Mouse (Mus musculus): ENCODE results near the gene Neo1. TPM values are rescaled to one million over a fixed set of nuclear protein-coding genes. Genes with fewer than 3 reads are reported as not detected.

The Neo1 gene
- total and polyA plus RNA-seq, 2 experiments from 2014 or later = 50.4 to 237 TPM

DNA sequence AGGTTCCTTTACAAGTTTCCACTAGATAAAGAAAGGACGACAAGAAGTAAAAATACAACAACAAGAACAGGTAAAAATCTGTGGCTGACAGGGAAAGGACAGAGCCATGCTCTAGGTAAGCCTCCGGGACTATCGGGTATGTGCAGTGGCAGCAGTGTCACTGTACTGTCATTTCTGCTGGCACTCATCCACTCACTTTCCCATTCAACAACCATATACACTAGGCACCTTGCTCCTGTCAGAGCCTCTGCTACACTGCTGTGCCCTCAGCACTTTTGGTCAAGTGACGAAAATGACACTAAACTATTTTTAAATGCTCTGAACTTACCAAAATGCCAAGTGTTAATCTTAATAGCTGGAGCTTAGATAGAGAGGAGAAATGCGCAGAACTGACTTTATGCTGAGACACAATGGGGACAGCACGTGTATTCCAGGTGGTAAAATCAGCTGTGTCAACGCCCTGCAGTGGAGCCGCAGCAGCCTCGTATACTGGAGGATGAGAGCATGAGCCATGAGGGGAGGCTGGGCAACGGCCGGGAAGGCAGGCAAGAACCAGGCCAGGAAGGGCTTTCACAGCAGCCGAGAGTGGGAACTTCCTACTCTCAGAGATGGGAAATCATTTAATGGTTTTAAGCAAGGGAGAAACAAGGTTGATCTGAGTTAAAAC lies 146.3 kb downstream of the Neo1 start:
- ATAC-seq (no peak), DNase-seq (no peak)
- H3K36me3 ChIP-seq (ENCODE audit: insufficient read depth) = peaks cover 50% of the 10 kb centered on the region
- no peaks in the 10 kb centered on the region for H3K9me3 ChIP-seq (ENCODE audit: low read length)
- H3K27ac ChIP-seq (ENCODE audit: low read depth, low read length) = no peak overlapping the region
- WGBS = 90% methylated on average over 12 of the region's 12 CpGs
- H3K9ac ChIP-seq = no peak overlapping the region
- no peaks in the 10 kb centered on the region for H3K27me3 ChIP-seq (ENCODE audit: insufficient read depth, low read length)
- no peak overlapping the region for H3K4me2 ChIP-seq (ENCODE audit: low read depth)
- H3K4me1 ChIP-seq (ENCODE audit: insufficient read depth) = no peaks in the 10 kb centered on the region
- TF ChIP-seq CTCF (IDR thresholded peaks at IDR 0.05; ENCODE audit: low read depth) = no peak
- H3K4me3 ChIP-seq (ENCODE audit: low read depth, low read length) = no peak overlapping the region

DNA sequence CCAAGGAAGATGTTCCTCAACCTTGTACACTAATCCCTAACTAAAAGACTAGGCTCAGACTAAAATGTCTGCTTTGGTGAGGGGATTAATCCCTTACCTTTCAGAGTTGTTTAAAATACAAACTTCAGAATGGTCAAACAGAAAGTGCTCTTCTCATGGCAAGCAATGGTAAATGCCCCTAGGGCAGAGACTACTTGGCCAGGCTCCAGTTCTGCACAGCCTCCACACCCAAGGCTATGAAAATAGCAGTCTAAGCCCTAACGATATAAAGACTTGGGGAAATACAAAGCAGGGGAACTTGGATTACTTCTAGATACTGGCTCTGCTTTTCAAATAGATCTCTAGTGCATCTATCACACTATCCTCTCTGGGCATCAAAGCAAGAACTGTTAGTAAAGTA lies 153.6 kb downstream of the Neo1 start:
- no peak overlapping the region for H3K4me2 ChIP-seq (ENCODE audit: low read depth)
- H3K9ac ChIP-seq = no peak overlapping the region
- no peak for TF ChIP-seq CTCF (IDR thresholded peaks at IDR 0.05; ENCODE audit: low read depth)
- H3K27ac ChIP-seq (ENCODE audit: low read depth, low read length) = no peak overlapping the region
- no peaks in the 10 kb centered on the region for H3K4me1 ChIP-seq (ENCODE audit: insufficient read depth)
- 11% methylated on average over 1 of the region's 1 CpGs for WGBS
- no peaks in the 10 kb centered on the region for H3K27me3 ChIP-seq (ENCODE audit: insufficient read depth, low read length)
- no peak for ATAC-seq
- H3K9me3 ChIP-seq (ENCODE audit: low read length) = no peaks in the 10 kb centered on the region
- no peak for DNase-seq
- H3K36me3 ChIP-seq (ENCODE audit: insufficient read depth) = peaks cover 56% of the 10 kb centered on the region
- H3K4me3 ChIP-seq (ENCODE audit: low read depth, low read length) = no peak overlapping the region

DNA sequence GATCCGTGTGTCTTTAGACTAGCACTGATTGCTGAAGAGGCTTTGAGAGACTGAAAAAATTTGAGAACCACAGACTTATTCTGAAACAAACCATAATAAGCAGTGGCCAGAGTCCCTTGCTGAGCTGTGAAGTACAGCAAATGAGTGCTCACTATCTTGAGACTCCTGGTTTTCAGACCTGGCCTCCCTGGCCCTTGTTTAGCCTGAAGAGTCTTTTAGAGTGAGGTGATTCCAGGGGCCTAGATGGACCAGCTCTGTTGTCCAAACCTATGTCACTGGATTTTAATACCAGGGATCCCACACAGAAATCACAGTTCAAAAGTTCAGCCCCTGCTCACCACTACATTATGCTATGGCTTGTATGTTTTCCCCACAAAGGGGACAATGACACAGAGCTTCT lies 156.4 kb downstream of the Neo1 start:
- TF ChIP-seq CTCF (IDR thresholded peaks at IDR 0.05; ENCODE audit: low read depth) = no peak
- H3K36me3 ChIP-seq (ENCODE audit: insufficient read depth) = peaks cover 64% of the 10 kb centered on the region

DNA sequence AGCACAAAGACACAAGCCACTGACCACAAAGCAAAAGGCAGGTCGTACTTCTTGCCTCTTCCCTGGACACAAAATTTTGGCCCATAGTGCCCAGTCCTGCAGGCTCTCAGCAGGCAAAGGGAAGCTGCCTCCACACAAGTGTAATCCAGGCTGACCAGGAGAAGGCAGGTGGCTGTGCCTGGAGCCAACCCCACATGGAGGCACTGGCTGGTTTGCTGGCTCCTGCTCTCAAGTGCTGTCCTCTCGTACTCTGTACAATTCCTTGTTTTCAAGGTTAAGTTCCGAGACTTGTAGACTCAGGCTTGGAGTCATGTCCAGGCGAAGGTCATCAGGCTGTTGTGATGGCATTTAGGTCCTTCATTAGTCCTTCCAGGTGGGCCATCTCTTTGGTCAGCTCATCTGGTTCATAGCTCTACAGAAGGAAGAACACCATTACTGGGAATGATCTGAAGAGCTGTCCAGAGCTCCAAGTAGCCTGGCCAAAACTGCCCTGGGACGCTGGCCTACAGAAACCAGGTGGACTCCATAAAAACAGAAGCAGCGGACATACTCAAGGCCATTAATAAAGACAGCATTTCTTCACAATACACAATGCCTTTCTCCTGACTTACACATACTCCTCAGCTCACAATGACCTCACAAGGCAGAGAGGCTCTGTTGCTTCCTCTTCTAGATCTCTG lies 159.2 kb downstream of the Neo1 start:
- ATAC-seq = no peak
- no peak for DNase-seq
- H3K36me3 ChIP-seq (ENCODE audit: insufficient read depth) = peaks cover 48% of the 10 kb centered on the region
- H3K4me2 ChIP-seq (ENCODE audit: low read depth) = no peak overlapping the region
- no peaks in the 10 kb centered on the region for H3K4me1 ChIP-seq (ENCODE audit: insufficient read depth)
- H3K9ac ChIP-seq = no peak overlapping the region
- H3K9me3 ChIP-seq (ENCODE audit: low read length) = no peaks in the 10 kb centered on the region
- no peak overlapping the region for H3K27ac ChIP-seq (ENCODE audit: low read depth, low read length)
- TF ChIP-seq CTCF (IDR thresholded peaks at IDR 0.05; ENCODE audit: low read depth) = no peak
- H3K4me3 ChIP-seq (ENCODE audit: low read depth, low read length) = no peak overlapping the region
- H3K27me3 ChIP-seq (ENCODE audit: insufficient read depth, low read length) = no peaks in the 10 kb centered on the region
- WGBS = 94% methylated on average over 6 of the region's 6 CpGs

More for the DNA sequence above, 156.4 kb downstream of the Neo1 start:
- Histone ChIP-seq H3K4me1 (ENCODE audit: insufficient read depth) (no peaks in the 10 kb centered on the region), H3K27me3 (ENCODE audit: insufficient read depth, low read length) (no peaks in the 10 kb centered on the region), H3K4me3 (ENCODE audit: low read depth, low read length) (no peak overlapping the region), H3K9ac (no peak overlapping the region), H3K9me3 (ENCODE audit: low read length) (no peaks in the 10 kb centered on the region), H3K27ac (ENCODE audit: low read depth, low read length) (no peak overlapping the region), H3K4me2 (ENCODE audit: low read depth) (no peak overlapping the region)
- WGBS = 86% methylated on average over 1 of the region's 1 CpGs
- DNase-seq = no peak
- no peak for ATAC-seq

DNA sequence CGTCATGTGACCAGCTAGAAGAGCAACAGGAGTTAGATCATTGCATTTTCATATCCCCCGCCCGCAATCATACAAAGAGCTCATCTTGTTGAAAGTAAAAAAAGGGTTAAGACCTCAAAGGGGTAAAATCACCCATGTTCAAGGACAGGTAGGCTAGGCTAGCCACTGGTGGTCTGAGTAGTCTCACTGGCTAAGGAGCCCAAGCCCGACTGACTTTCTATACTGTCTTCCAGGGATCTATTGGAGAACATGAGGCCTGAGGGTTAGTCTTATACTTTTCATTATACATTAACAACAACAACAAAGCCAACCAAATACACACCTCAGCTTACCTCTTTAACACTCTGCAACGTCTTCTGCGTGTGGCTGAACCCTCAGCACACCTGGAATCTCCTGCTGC lies 160.8 kb downstream of the Neo1 start:
- 95% methylated on average over 6 of the region's 6 CpGs for WGBS
- Histone ChIP-seq H3K4me1 (ENCODE audit: insufficient read depth) (no peaks in the 10 kb centered on the region), H3K27ac (ENCODE audit: low read depth, low read length) (no peak overlapping the region), H3K9ac (no peak overlapping the region), H3K4me3 (ENCODE audit: low read depth, low read length) (no peak overlapping the region), H3K36me3 (ENCODE audit: insufficient read depth) (peaks cover 39% of the 10 kb centered on the region), H3K27me3 (ENCODE audit: insufficient read depth, low read length) (no peaks in the 10 kb centered on the region), H3K9me3 (ENCODE audit: low read length) (no peaks in the 10 kb centered on the region), H3K4me2 (ENCODE audit: low read depth) (no peak overlapping the region)
- no peak for DNase-seq
- no peak for ATAC-seq
- TF ChIP-seq CTCF (IDR thresholded peaks at IDR 0.05; ENCODE audit: low read depth) = no peak

DNA sequence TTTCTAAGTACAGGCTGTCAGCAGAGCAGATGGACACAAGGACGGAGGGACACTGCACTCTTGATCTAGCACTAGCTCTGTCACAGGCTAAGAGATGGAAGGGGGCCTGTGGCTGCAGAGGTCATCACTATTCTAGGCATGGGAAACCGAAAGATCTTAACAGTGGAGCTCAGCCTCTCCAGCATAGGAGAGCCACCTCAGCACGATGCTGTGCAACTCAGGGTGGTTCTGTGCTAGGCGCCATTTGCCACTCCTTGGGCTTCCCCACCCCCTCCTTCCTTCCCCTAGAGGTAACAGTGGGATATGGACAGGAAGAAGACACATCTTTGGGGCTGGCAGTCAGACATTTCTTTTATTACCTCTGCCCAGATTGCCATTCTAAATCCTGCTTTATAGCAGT lies 161.9 kb downstream of the Neo1 start:
- WGBS = 84% methylated on average over 4 of the region's 4 CpGs
- DNase-seq (no peak), ATAC-seq (no peak)
- no peaks in the 10 kb centered on the region for H3K27me3 ChIP-seq (ENCODE audit: insufficient read depth, low read length)
- H3K9me3 ChIP-seq (ENCODE audit: low read length) = no peaks in the 10 kb centered on the region
- H3K4me2 ChIP-seq (ENCODE audit: low read depth) = no peak overlapping the region
- H3K4me3 ChIP-seq (ENCODE audit: low read depth, low read length) = no peak overlapping the region
- H3K36me3 ChIP-seq (ENCODE audit: insufficient read depth) = peaks cover 31% of the 10 kb centered on the region
- no peak for TF ChIP-seq CTCF (IDR thresholded peaks at IDR 0.05; ENCODE audit: low read depth)
- H3K4me1 ChIP-seq (ENCODE audit: insufficient read depth) = no peaks in the 10 kb centered on the region
- no peak overlapping the region for H3K27ac ChIP-seq (ENCODE audit: low read depth, low read length)
- no peak overlapping the region for H3K9ac ChIP-seq

DNA sequence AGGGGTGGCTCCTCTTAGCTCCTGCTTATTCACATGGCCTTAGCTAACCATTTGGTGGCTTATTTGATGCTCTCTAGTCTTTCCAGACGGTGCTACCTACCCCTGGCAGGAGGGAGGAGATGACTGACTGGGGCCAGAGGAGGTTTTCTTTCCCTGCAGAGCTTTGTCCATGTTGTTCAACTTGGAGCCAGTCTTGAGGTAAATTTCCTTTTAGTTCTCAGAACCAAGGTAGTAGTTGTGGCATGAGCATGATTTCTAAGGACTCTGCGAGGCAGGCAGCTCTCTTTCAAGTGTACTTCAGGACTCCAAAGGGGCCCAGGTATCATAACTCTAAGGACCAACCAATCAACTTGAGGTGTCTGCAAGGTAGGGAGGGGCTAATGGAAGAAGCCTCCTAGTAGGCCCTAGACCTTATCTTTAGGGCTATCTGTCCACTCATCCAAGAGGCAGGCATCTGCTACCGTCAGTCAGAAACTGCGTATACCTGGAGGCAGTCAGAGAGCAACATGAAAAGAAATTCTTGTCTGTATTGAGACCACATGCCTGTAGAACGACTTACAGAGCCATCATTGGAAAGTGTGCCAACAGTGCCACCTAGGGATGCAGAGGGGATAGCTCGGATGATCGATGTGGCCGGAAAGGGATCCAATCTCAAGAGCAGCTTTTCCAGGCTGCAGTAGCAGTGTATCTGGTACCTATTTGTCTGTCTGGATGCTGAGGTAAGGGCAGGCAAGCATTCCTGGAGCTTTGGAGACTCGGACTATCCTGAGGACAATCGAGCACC lies 162.5 kb downstream of the Neo1 start:
- DNase-seq = peak; percentile 87
- Histone ChIP-seq H3K9me3 (ENCODE audit: low read length) (no peaks in the 10 kb centered on the region), H3K27me3 (ENCODE audit: insufficient read depth, low read length) (no peaks in the 10 kb centered on the region), H3K4me3 (ENCODE audit: low read depth, low read length) (no peak overlapping the region), H3K4me2 (ENCODE audit: low read depth) (no peak overlapping the region), H3K36me3 (ENCODE audit: insufficient read depth) (peaks cover 31% of the 10 kb centered on the region), H3K27ac (ENCODE audit: low read depth, low read length) (no peak overlapping the region; the same call in 1 of the 2 replicates), H3K4me1 (ENCODE audit: insufficient read depth) (no peaks in the 10 kb centered on the region), H3K9ac (no peak overlapping the region)
- peak; percentile 94 for TF ChIP-seq CTCF (IDR thresholded peaks at IDR 0.05; ENCODE audit: low read depth)
- peak; percentile 83 for ATAC-seq
- 48% methylated on average over 10 of the region's 10 CpGs for WGBS
